Mouse (Mus musculus) monocyte, adult 2 months (primary cell): Measurements from ENCODE around the gene Slc9a3r2.

Source experiments
- DNase-seq, 2 experiments: peaks; one replicate each; pipeline ENCODE4 v3.0.0; 2022; ENCODE audit warnings: low spot score in 2 of 2, low read depth in 1 of 2

Gene Slc9a3r2

GRCm38 (mm10) chr17:24595126-24596072 lies 54.7 kb downstream of the Slc9a3r2 start:
- no peak for DNase-seq

- DNase-seq = no peak
Observed at GRCm38 (mm10) chr17:24593992-24594890, 55.9 kb downstream of the Slc9a3r2 start.

- DNase-seq = no peak
Observed at GRCm38 (mm10) chr17:24593248-24593647, 56.9 kb downstream of the Slc9a3r2 start.

DNA sequence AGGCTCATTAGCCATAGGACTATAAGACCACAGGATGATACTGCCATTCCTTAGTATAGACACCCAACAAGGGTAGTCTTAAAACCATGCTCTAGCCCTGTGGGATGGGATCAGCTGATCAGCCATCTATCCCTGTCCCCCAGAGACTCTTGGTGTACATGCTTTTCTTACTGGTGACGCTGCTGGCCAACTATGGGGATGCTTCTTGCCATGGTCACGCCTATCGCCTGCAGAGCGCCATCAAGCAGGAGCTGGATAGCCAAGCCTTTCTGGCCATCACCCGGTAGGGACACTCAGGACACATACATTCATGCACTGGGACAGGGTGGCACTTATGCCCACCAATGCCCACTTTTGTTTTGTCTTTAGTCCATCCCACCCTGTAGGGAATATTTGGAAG lies 58.4 kb downstream of the Slc9a3r2 start:
- DNase-seq = no peak

- no peak for DNase-seq
Observed at GRCm38 (mm10) chr17:24590943-24591342, 59.2 kb downstream of the Slc9a3r2 start.
